ENCODE assay signal across 21 mouse cellular contexts in genomic region chr19:58794284-58794683, GRCm38 (mm10). TPM values are rescaled to one million over a fixed set of nuclear protein-coding genes. Genes with fewer than 3 reads are reported as not detected.
DNase-seq lines count a peak whose midpoint lies in the region; ATAC-seq and TF ChIP-seq lines count a peak whose summit lies in the region.
"Had no signal": no experiment of that assay in that cellular context is flagged by ENCODE, and none has a peak within 500 bp of the region (broad histone marks: within the 10 kb centered on the region; RNA-seq: fewer than 3 reads in every experiment).

Gene 1700019N19Rik, minus strand, starts transcription at chr19:58794461.

- H3K4me1 ChIP-seq in embryonic facial prominence, embryonic 11.5 days (ENCODE audit: control insufficient read depth, insufficient read depth, low read length): no peaks in the 10 kb centered on the region
- no peaks in the 10 kb centered on the region for H3K4me1 ChIP-seq in stomach, postnatal 0 days (replicated peaks; ENCODE audit: control insufficient read depth, insufficient read depth)
- H3K4me1 ChIP-seq: embryonic facial prominence, embryonic 15.5 days; limb, embryonic 15.5 days had no signal

- H3K27ac ChIP-seq in layer of hippocampus, adult 2 months: 0 out of 2 replicates have a peak within 1 kb of the TSS, but pooled peaks have one; percentile 28
- H3K27ac ChIP-seq in embryonic facial prominence, embryonic 11.5 days (replicated peaks; ENCODE audit: low read depth, low read length): no peak within 1 kb of the TSS
- H3K27ac ChIP-seq in stomach, postnatal 0 days (replicated peaks): no peak within 1 kb of the TSS
- H3K27ac ChIP-seq: embryonic facial prominence, embryonic 15.5 days; gastrocnemius, adult 2 months; left cerebral cortex, adult 2 months; limb, embryonic 15.5 days; macrophage had no signal

- no peak for ATAC-seq in embryonic facial prominence, embryonic 11.5 days (replicated peaks; ENCODE audit: insufficient number of reproducible peaks, low FRiP score, low TSS enrichment, low read depth)
- ATAC-seq in stomach, postnatal 0 days (ENCODE audit: low FRiP score, low TSS enrichment): peak; percentile 63; the same call in 1 of the 2 replicates
- ATAC-seq: forebrain, embryonic 14.5 days; Patski had no signal

- TF ChIP-seq CTCF in layer of hippocampus, adult 2 months (conservative IDR thresholded peaks at IDR 0.05): no peak
- TF ChIP-seq CTCF in stomach, postnatal 0 days (IDR thresholded peaks at IDR 0.05; ENCODE audit: low read depth): no peak

- no peak for TF ChIP-seq EP300 in stomach, postnatal 0 days (optimal IDR thresholded peaks at IDR 0.05)

- 44% methylated on average over 10 of the region's 10 CpGs for WGBS in embryonic facial prominence, embryonic 11.5 days
- 44% methylated on average over 10 of the region's 10 CpGs for WGBS in stomach, postnatal 0 days

- H3K4me2 ChIP-seq in embryonic facial prominence, embryonic 11.5 days (ENCODE audit: low read depth, low read length): no peak within 1 kb of the TSS
- no peak within 1 kb of the TSS for H3K4me2 ChIP-seq in stomach, postnatal 0 days (replicated peaks; ENCODE audit: low read depth)
- H3K4me2 ChIP-seq: embryonic facial prominence, embryonic 15.5 days; limb, embryonic 15.5 days had no signal

- H3K9me3 ChIP-seq in embryonic facial prominence, embryonic 11.5 days (replicated peaks; ENCODE audit: control insufficient read depth, low read length): no peaks in the 10 kb centered on the region
- no peaks in the 10 kb centered on the region for H3K9me3 ChIP-seq in stomach, postnatal 0 days (ENCODE audit: control insufficient read depth, low read length)
- H3K9me3 ChIP-seq: embryonic facial prominence, embryonic 15.5 days; limb, embryonic 15.5 days had no signal

- no peak for DNase-seq in layer of hippocampus, adult 2 months (ENCODE audit: low spot score in 2 of 2)
- no peak for DNase-seq in layer of hippocampus, adult 18-20 months (ENCODE audit: low spot score in 2 of 2)
- DNase-seq in urinary bladder, postnatal 14 days (ENCODE audit: low spot score): peak; percentile 34
- no peak for DNase-seq in urinary bladder, adult 2 months (ENCODE audit: low spot score)
- DNase-seq in embryonic facial prominence, embryonic 11.5 days (ENCODE audit: low spot score): peak; percentile 15
- DNase-seq in stomach, postnatal 0 days (ENCODE audit: low spot score): peak; percentile 57
- no peak for DNase-seq in left cerebral cortex, adult 9 months (ENCODE audit: low spot score in 2 of 2)
- DNase-seq: cerebellum, postnatal 14 days; gastrocnemius, adult 2 months; lung, adult 2 months; right cerebral cortex, postnatal 14 days; thymus, adult 18-20 months had no signal

- H3K9ac ChIP-seq in embryonic facial prominence, embryonic 11.5 days (replicated peaks; ENCODE audit: low read length): no peak within 1 kb of the TSS
- H3K9ac ChIP-seq in stomach, postnatal 0 days (ENCODE audit: low read length): no peak within 1 kb of the TSS
- H3K9ac ChIP-seq: embryonic facial prominence, embryonic 15.5 days; limb, embryonic 15.5 days had no signal

- no peak within 1 kb of the TSS for H3K4me3 ChIP-seq in layer of hippocampus, adult 2 months
- no peak within 1 kb of the TSS for H3K4me3 ChIP-seq in embryonic facial prominence, embryonic 11.5 days (ENCODE audit: low read depth, low read length)
- no peak within 1 kb of the TSS for H3K4me3 ChIP-seq in stomach, postnatal 0 days (ENCODE audit: low read depth, low read length)
- H3K4me3 ChIP-seq: embryonic facial prominence, embryonic 15.5 days; gastrocnemius, adult 2 months; left cerebral cortex, adult 2 months; limb, embryonic 15.5 days had no signal

- H3K27me3 ChIP-seq in embryonic facial prominence, embryonic 11.5 days (ENCODE audit: control insufficient read depth, insufficient read depth, low read length): no peaks in the 10 kb centered on the region
- H3K27me3 ChIP-seq in stomach, postnatal 0 days (ENCODE audit: control insufficient read depth, insufficient read depth, low read length): no peaks in the 10 kb centered on the region
- H3K27me3 ChIP-seq: embryonic facial prominence, embryonic 15.5 days; limb, embryonic 15.5 days had no signal

- no peaks in the 10 kb centered on the region for H3K36me3 ChIP-seq in embryonic facial prominence, embryonic 11.5 days (replicated peaks; ENCODE audit: control insufficient read depth, insufficient read depth, low read depth, low read length)
- H3K36me3 ChIP-seq in stomach, postnatal 0 days (ENCODE audit: control insufficient read depth, insufficient read depth, low read length): no peaks in the 10 kb centered on the region

RNA-seq across cellular contexts. Expression of gene 1700019N19Rik, which starts in this region (rescaled TPM):
- under 1 TPM in 1 of 2 experiments, not detected in 1; 0.37 TPM for total RNA-seq in layer of hippocampus, adult 2 months (2021)
- total RNA-seq in layer of hippocampus, adult 18-20 months (2021): under 1 TPM in 1 of 2 experiments, not detected in 1; 0.67 TPM
- polyA plus RNA-seq in urinary bladder, adult 2 months (2012; rRNA removed): 1.7 and 2.9 TPM in 2 replicates
- not detected in 2 replicates for polyA plus RNA-seq in embryonic facial prominence, embryonic 11.5 days (2014; fragmentation: Nextera tagmentation; extraction: Ambion mirVana)
- polyA plus RNA-seq in stomach, postnatal 0 days (2015; fragmentation: Nextera tagmentation; extraction: Ambion mirVana): 0.10 TPM in 1 of 2 replicates, not detected in the other
- total RNA-seq: gastrocnemius, adult 2 months; heart, postnatal 25 days; left cerebral cortex, adult 2 months had no signal
- polyA plus RNA-seq: embryonic facial prominence, embryonic 15.5 days; forebrain, embryonic 14.5 days; kidney, embryonic 14.5 days; limb, embryonic 15.5 days; lung, adult 2 months; macrophage; neural tube, embryonic 14.5 days; Patski had no signal

Comparison
In these comparisons a context has a peak if more than half of its experiments do, and no peak if none do; other contexts are left out.
1. Peak in DNase-seq in embryonic facial prominence, embryonic 11.5 days; RNA of the gene not detected or under 1 TPM.
2. Peak in DNase-seq and ATAC-seq in stomach, postnatal 0 days; RNA of the gene not detected or under 1 TPM.